Mouse (Mus musculus) cerebellum, adult 2 months (tissue): ENCODE data around the gene Olfr49.

Source experiments
- CTCF ChIP-seq: fragments of 200-500 bp; IDR thresholded peaks from 2 replicates; pipeline ENCODE4 v1.5.1; 2011; ENCODE audit warnings: low read depth, mild to moderate bottlenecking, control low read depth, low read length, moderate library complexity, borderline replicate concordance; ENCODE audit not compliant: insufficient read depth
- POLR2A ChIP-seq: fragments of 200-500 bp; IDR thresholded peaks from 2 replicates; pipeline ENCODE4 v1.6.1; 2011; ENCODE audit warnings: low read length, control low read depth, borderline replicate concordance; ENCODE audit not compliant: insufficient read depth

GRCm38 (mm10) chr14:54228933-54229713, 55.6 kb downstream of the Olfr49 start:
- no peak for TF ChIP-seq CTCF
- TF ChIP-seq POLR2A: no peak
